Mouse (Mus musculus): ENCODE measurements at regions not wholly inside any gene's neighbourhood (a gene's known extent, or its start where the extent isn't known, plus 50 kb on each side); places are given as distances from the start of the nearest gene placed in this dataset.
A peak's percentile ranks its signal among the peaks of the same experiment; 100 is the strongest.

- DNase-seq, result peak; percentile 20
- TF ChIP-seq CTCF (IDR thresholded peaks at IDR 0.05; ENCODE audit: low read depth), result no peak
- ATAC-seq, result no peak
- H3K27me3 ChIP-seq (ENCODE audit: insufficient read depth, low read length), result no peaks in the 10 kb centered on the region
- 67% methylated on average over 3 of the region's 3 CpGs for WGBS
- H3K9me3 ChIP-seq (ENCODE audit: low read length), result no peaks in the 10 kb centered on the region
- no peak overlapping the region for H3K9ac ChIP-seq
- no peaks in the 10 kb centered on the region for H3K36me3 ChIP-seq (ENCODE audit: insufficient read depth)
- H3K4me3 ChIP-seq (ENCODE audit: low read depth, low read length), result no peak overlapping the region
- no peak overlapping the region for H3K4me2 ChIP-seq (ENCODE audit: low read depth)
- H3K4me1 ChIP-seq (ENCODE audit: insufficient read depth), result no peaks in the 10 kb centered on the region
- H3K27ac ChIP-seq (ENCODE audit: low read depth, low read length), result no peak overlapping the region
Measured at GRCm38 (mm10) chr8:116237561-116238100, 267.1 kb upstream of the Dynlrb2 start.

GRCm38 (mm10) chr8:116229654-116230136 lies 275.1 kb upstream of the Dynlrb2 start:
- peak; percentile 38 for DNase-seq
- 11% methylated on average over 5 of the region's 5 CpGs for WGBS
- ATAC-seq, result peak; percentile 74

GRCm38 (mm10) chr8:116227003-116227402 lies 277.8 kb upstream of the Dynlrb2 start:
- Histone ChIP-seq H3K4me1 (ENCODE audit: insufficient read depth) (0 out of 2 replicates have a peak, but pooled peaks cover 2% of the 10 kb centered on the region), H3K27ac (ENCODE audit: low read depth, low read length) (no peak overlapping the region), H3K27me3 (ENCODE audit: insufficient read depth, low read length) (no peaks in the 10 kb centered on the region), H3K4me2 (ENCODE audit: low read depth) (no peak overlapping the region), H3K9ac (no peak overlapping the region), H3K36me3 (ENCODE audit: insufficient read depth) (no peaks in the 10 kb centered on the region), H3K4me3 (ENCODE audit: low read depth, low read length) (no peak overlapping the region), H3K9me3 (ENCODE audit: low read length) (no peaks in the 10 kb centered on the region)
- WGBS, result 61% methylated on average over 11 of the region's 11 CpGs
- DNase-seq (no peak), ATAC-seq (no peak)
- TF ChIP-seq CTCF (IDR thresholded peaks at IDR 0.05; ENCODE audit: low read depth), result no peak

More at GRCm38 (mm10) chr8:116229654-116230136, 275.1 kb upstream of the Dynlrb2 start:
- TF ChIP-seq CTCF (IDR thresholded peaks at IDR 0.05; ENCODE audit: low read depth), result no peak
- Histone ChIP-seq H3K4me1 (ENCODE audit: insufficient read depth) (0 out of 2 replicates have a peak, but pooled peaks cover 2% of the 10 kb centered on the region), H3K27ac (ENCODE audit: low read depth, low read length) (no peak overlapping the region), H3K9me3 (ENCODE audit: low read length) (no peaks in the 10 kb centered on the region), H3K4me3 (ENCODE audit: low read depth, low read length) (no peak overlapping the region), H3K27me3 (ENCODE audit: insufficient read depth, low read length) (no peaks in the 10 kb centered on the region), H3K4me2 (ENCODE audit: low read depth) (no peak overlapping the region), H3K36me3 (ENCODE audit: insufficient read depth) (no peaks in the 10 kb centered on the region), H3K9ac (no peak overlapping the region)

- ATAC-seq (no peak), DNase-seq (no peak)
- no peak for TF ChIP-seq CTCF (IDR thresholded peaks at IDR 0.05; ENCODE audit: low read depth)
- Histone ChIP-seq H3K4me1 (ENCODE audit: insufficient read depth) (no peaks in the 10 kb centered on the region), H3K9ac (no peak overlapping the region), H3K9me3 (ENCODE audit: low read length) (no peaks in the 10 kb centered on the region), H3K4me3 (ENCODE audit: low read depth, low read length) (no peak overlapping the region), H3K27me3 (ENCODE audit: insufficient read depth, low read length) (no peaks in the 10 kb centered on the region), H3K27ac (ENCODE audit: low read depth, low read length) (no peak overlapping the region), H3K4me2 (ENCODE audit: low read depth) (no peak overlapping the region), H3K36me3 (ENCODE audit: insufficient read depth) (no peaks in the 10 kb centered on the region)
- 96% methylated on average over 2 of the region's 2 CpGs for WGBS
Measured at GRCm38 (mm10) chr8:116223235-116223634, 281.5 kb upstream of the Dynlrb2 start.

- no peaks in the 10 kb centered on the region for H3K9me3 ChIP-seq (ENCODE audit: low read length)
- H3K9ac ChIP-seq, result no peak overlapping the region
- no peak for TF ChIP-seq CTCF (IDR thresholded peaks at IDR 0.05; ENCODE audit: low read depth)
- H3K4me3 ChIP-seq (ENCODE audit: low read depth, low read length), result no peak overlapping the region
- ATAC-seq (no peak), DNase-seq (no peak)
- H3K4me1 ChIP-seq (ENCODE audit: insufficient read depth), result no peaks in the 10 kb centered on the region
- H3K36me3 ChIP-seq (ENCODE audit: insufficient read depth), result no peaks in the 10 kb centered on the region
- no peaks in the 10 kb centered on the region for H3K27me3 ChIP-seq (ENCODE audit: insufficient read depth, low read length)
- WGBS, result 63% methylated on average over 5 of the region's 5 CpGs
- no peak overlapping the region for H3K4me2 ChIP-seq (ENCODE audit: low read depth)
- no peak overlapping the region for H3K27ac ChIP-seq (ENCODE audit: low read depth, low read length)
Measured at GRCm38 (mm10) chr8:116215909-116216308, 288.9 kb upstream of the Dynlrb2 start.

GRCm38 (mm10) chr8:116215286-116215860 lies 289.4 kb upstream of the Dynlrb2 start:
- Histone ChIP-seq H3K27me3 (ENCODE audit: insufficient read depth, low read length) (no peaks in the 10 kb centered on the region), H3K4me3 (ENCODE audit: low read depth, low read length) (no peak overlapping the region), H3K27ac (ENCODE audit: low read depth, low read length) (no peak overlapping the region), H3K4me2 (ENCODE audit: low read depth) (no peak overlapping the region), H3K36me3 (ENCODE audit: insufficient read depth) (no peaks in the 10 kb centered on the region), H3K9me3 (ENCODE audit: low read length) (no peaks in the 10 kb centered on the region), H3K9ac (no peak overlapping the region), H3K4me1 (ENCODE audit: insufficient read depth) (no peaks in the 10 kb centered on the region)
- TF ChIP-seq CTCF (IDR thresholded peaks at IDR 0.05; ENCODE audit: low read depth), result no peak
- DNase-seq, result no peak
- ATAC-seq, result no peak
- WGBS, result 72% methylated on average over 5 of the region's 5 CpGs

- Histone ChIP-seq H3K27me3 (ENCODE audit: insufficient read depth, low read length) (no peaks in the 10 kb centered on the region), H3K9ac (no peak overlapping the region), H3K4me1 (ENCODE audit: insufficient read depth) (no peaks in the 10 kb centered on the region), H3K27ac (ENCODE audit: low read depth, low read length) (no peak overlapping the region), H3K4me2 (ENCODE audit: low read depth) (no peak overlapping the region), H3K36me3 (ENCODE audit: insufficient read depth) (no peaks in the 10 kb centered on the region), H3K9me3 (ENCODE audit: low read length) (no peaks in the 10 kb centered on the region; the same call in 1 of the 2 replicates), H3K4me3 (ENCODE audit: low read depth, low read length) (no peak overlapping the region)
- no peak for TF ChIP-seq CTCF (IDR thresholded peaks at IDR 0.05; ENCODE audit: low read depth)
- DNase-seq, result peak; percentile 33
- WGBS, result 4% methylated on average over 2 of the region's 2 CpGs
- peak; percentile 74 for ATAC-seq
Measured at GRCm38 (mm10) chr8:116203631-116204030, 301.1 kb upstream of the Dynlrb2 start.

Measured in forebrain, postnatal 0 days (tissue).